Mouse (Mus musculus): Measurements from ENCODE around the gene Stra8. TPM values are rescaled to one million over a fixed set of nuclear protein-coding genes. Genes with fewer than 3 reads are reported as not detected.

Stra8 gene
- polyA plus RNA-seq (2012; rRNA removed), result 0.10 and 0.40 TPM in 2 replicates

DNA sequence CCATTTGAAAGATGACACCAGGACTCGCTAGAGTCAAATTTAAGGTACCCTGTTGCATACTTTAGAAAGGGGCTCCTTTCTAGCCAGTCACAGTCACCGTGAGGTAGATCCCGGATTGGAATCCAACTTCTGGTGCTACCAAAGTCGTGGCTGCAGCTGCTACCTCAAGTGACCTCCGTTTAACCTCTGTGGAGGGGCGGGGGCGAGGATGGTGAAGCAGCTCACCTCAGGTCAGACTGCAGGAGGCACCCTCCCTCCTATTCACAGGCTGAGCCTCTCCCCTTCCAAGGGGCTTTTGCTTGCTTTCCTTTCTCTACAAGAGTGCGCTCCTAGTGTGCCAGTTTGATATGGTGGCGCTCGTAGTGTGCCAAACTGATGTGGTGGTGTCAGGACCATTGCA, at the start of gene Stra8:
Stra8 (plus strand) TSS at position 208 of the 400 bp plus-strand sequence.
- H3K27ac ChIP-seq (ENCODE audit: control insufficient read depth, insufficient read depth, low read length), result no peak within 1 kb of the TSS
- no peaks in the 10 kb centered on the region for H3K4me1 ChIP-seq (replicated peaks; ENCODE audit: control insufficient read depth, insufficient read depth, low read length)
- H3K27me3 ChIP-seq (ENCODE audit: control insufficient read depth, insufficient read depth, low read length), result no peaks in the 10 kb centered on the region
- WGBS, result 82% methylated on average over 10 of the region's 10 CpGs
- DNase-seq, result no peak
- TF ChIP-seq POLR2A (IDR thresholded peaks at IDR 0.05; ENCODE audit: control insufficient read depth, extremely low read depth, insufficient read depth, low read length, poor library complexity) (no peak), CTCF (IDR thresholded peaks at IDR 0.05; ENCODE audit: borderline replicate concordance, control insufficient read depth, extremely low read depth, insufficient read depth, low read length, poor library complexity) (no peak)
- no peaks in the 10 kb centered on the region for H3K36me3 ChIP-seq (ENCODE audit: control insufficient read depth, insufficient read depth, low read length)
- no peak within 1 kb of the TSS for H3K4me3 ChIP-seq (ENCODE audit: control insufficient read depth, insufficient read depth, low read length)

DNA sequence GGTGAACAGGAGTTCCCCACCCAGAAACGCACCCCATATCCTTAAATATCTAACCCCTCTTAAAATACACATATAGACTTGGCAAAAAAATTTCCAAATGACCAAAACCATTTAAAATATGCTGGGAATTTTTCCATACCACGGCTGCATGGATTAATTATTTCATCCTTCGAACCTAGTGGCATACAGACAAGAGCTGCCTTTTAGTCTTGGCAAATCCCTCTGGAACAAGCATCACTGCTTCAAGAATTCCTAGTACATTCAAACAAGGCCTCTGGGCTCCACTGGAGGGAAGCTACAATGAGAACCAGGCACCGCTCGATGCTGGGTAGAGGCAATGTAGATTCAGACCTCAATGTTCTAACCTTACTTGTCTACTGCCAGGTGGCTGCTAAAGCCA, 49.2 kb upstream of the Stra8 start:
- TF ChIP-seq POLR2A (IDR thresholded peaks at IDR 0.05; ENCODE audit: control insufficient read depth, extremely low read depth, insufficient read depth, low read length, poor library complexity), result no peak
- TF ChIP-seq CTCF (IDR thresholded peaks at IDR 0.05; ENCODE audit: borderline replicate concordance, control insufficient read depth, extremely low read depth, insufficient read depth, low read length, poor library complexity), result no peak
- H3K27me3 ChIP-seq (ENCODE audit: control insufficient read depth, insufficient read depth, low read length), result no peaks in the 10 kb centered on the region
- peaks cover 43% of the 10 kb centered on the region for H3K4me1 ChIP-seq (replicated peaks; ENCODE audit: control insufficient read depth, insufficient read depth, low read length)
- no peak overlapping the region for H3K4me3 ChIP-seq (ENCODE audit: control insufficient read depth, insufficient read depth, low read length)
- no peak for DNase-seq
- WGBS, result 80% methylated on average over 5 of the region's 5 CpGs
- no peaks in the 10 kb centered on the region for H3K36me3 ChIP-seq (ENCODE audit: control insufficient read depth, insufficient read depth, low read length)
- no peak overlapping the region for H3K27ac ChIP-seq (ENCODE audit: control insufficient read depth, insufficient read depth, low read length)

DNA sequence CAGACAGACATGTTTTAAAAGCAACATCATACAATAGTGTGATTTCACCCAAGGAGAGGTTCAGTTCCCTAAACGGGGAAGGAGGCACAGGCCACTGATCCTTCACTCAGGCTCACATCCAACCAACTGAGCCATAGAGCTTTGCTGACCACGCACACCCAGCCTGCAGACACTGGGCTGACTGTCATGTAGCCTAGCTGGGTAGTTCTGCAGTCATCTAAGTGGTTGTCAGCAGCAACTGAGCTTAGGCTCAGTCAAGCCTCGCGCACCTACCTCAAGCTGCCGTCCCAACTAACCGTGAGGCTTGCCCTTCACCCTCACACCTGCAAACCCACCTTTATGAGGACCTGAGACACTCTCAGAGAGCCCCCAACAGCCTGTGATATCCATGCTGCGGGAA, 48.0 kb upstream of the Stra8 start:
- no peaks in the 10 kb centered on the region for H3K27me3 ChIP-seq (ENCODE audit: control insufficient read depth, insufficient read depth, low read length)
- DNase-seq, result no peak
- no peaks in the 10 kb centered on the region for H3K36me3 ChIP-seq (ENCODE audit: control insufficient read depth, insufficient read depth, low read length)
- TF ChIP-seq CTCF (IDR thresholded peaks at IDR 0.05; ENCODE audit: borderline replicate concordance, control insufficient read depth, extremely low read depth, insufficient read depth, low read length, poor library complexity) (no peak), POLR2A (IDR thresholded peaks at IDR 0.05; ENCODE audit: control insufficient read depth, extremely low read depth, insufficient read depth, low read length, poor library complexity) (no peak)
- H3K27ac ChIP-seq (ENCODE audit: control insufficient read depth, insufficient read depth, low read length), result no peak overlapping the region
- peaks cover 47% of the 10 kb centered on the region for H3K4me1 ChIP-seq (replicated peaks; ENCODE audit: control insufficient read depth, insufficient read depth, low read length)
- H3K4me3 ChIP-seq (ENCODE audit: control insufficient read depth, insufficient read depth, low read length), result no peak overlapping the region
- 87% methylated on average over 7 of the region's 7 CpGs for WGBS

DNA sequence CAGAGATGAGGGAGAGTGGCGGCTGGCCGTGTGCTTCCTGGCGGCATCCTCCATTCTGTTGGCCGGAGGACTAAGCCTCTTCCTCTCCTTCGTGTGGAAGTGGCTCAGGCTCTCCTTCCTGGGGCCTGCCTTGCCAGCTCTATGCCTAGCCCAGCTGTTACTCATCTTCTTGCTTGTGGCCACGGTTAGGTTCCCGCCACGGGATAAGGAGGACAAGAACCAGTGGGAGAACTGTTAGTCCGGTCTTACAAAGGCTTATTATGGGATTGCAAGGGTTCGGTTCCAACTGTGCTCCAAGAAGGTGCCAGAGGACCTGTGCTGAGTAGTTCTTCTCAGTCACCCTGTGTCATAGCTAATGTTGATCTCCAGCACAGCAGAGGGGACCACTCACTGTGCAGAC, 47.1 kb upstream of the Stra8 start:
- peaks cover 43% of the 10 kb centered on the region for H3K4me1 ChIP-seq (replicated peaks; ENCODE audit: control insufficient read depth, insufficient read depth, low read length)

DNA sequence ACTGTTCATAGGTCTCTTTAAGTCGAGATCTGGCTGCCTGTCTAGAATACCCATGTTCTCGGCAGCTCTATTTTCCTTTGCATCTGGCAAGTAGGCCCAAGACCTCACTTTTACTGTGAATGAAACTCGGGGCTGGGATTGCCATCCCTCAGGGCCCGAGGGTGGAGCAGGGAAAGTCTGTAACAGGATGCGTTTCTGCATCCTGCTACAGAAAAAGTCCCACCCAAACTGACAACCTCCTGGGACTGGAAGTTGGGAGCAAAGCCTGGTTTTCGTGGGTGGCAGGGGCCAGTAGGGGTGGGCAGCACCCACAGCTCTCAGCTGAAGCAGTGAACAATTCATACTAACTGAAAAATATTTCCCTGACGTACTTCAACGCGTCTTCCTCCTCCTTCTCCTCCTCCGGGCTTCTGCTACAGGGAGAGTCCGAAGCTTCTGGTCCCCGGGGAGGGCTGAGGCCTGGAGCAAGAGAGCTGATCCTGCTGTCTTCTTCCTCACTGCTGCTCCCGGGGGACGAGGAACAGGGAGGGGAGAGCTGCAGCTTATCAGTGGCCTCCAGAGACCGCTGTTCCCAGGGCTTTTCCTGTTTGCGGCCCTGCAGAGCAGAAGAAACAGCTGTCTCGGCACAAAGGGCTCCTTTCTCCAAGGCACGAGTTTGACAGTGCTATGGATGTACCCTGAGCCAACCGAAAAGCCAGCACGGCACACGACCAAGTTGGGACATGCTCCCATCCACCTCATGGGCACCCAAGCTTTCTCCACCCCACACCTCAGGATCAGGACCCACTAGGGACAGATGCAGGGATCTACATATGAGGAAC, 45.7 kb upstream of the Stra8 start:
- Histone ChIP-seq H3K27me3 (ENCODE audit: control insufficient read depth, insufficient read depth, low read length) (no peaks in the 10 kb centered on the region), H3K4me3 (ENCODE audit: control insufficient read depth, insufficient read depth, low read length) (no peak overlapping the region), H3K27ac (ENCODE audit: control insufficient read depth, insufficient read depth, low read length) (peak overlapping the region; percentile 88), H3K36me3 (ENCODE audit: control insufficient read depth, insufficient read depth, low read length) (no peaks in the 10 kb centered on the region), H3K4me1 (replicated peaks; ENCODE audit: control insufficient read depth, insufficient read depth, low read length) (peaks cover 43% of the 10 kb centered on the region)
- WGBS, result 40% methylated on average over 21 of the region's 21 CpGs
- TF ChIP-seq CTCF (IDR thresholded peaks at IDR 0.05; ENCODE audit: borderline replicate concordance, control insufficient read depth, extremely low read depth, insufficient read depth, low read length, poor library complexity) (no peak), POLR2A (IDR thresholded peaks at IDR 0.05; ENCODE audit: control insufficient read depth, extremely low read depth, insufficient read depth, low read length, poor library complexity) (no peak)
- DNase-seq, result no peak

More for the DNA sequence above, 47.1 kb upstream of the Stra8 start:
- no peak for DNase-seq
- whole genome bisulfite sequencing, result 92% methylated on average over 10 of the region's 10 CpGs
- TF ChIP-seq CTCF (IDR thresholded peaks at IDR 0.05; ENCODE audit: borderline replicate concordance, control insufficient read depth, extremely low read depth, insufficient read depth, low read length, poor library complexity) (no peak), POLR2A (IDR thresholded peaks at IDR 0.05; ENCODE audit: control insufficient read depth, extremely low read depth, insufficient read depth, low read length, poor library complexity) (no peak)
- Histone ChIP-seq H3K27ac (ENCODE audit: control insufficient read depth, insufficient read depth, low read length) (no peak overlapping the region), H3K36me3 (ENCODE audit: control insufficient read depth, insufficient read depth, low read length) (no peaks in the 10 kb centered on the region), H3K27me3 (ENCODE audit: control insufficient read depth, insufficient read depth, low read length) (no peaks in the 10 kb centered on the region), H3K4me3 (ENCODE audit: control insufficient read depth, insufficient read depth, low read length) (no peak overlapping the region)

DNA sequence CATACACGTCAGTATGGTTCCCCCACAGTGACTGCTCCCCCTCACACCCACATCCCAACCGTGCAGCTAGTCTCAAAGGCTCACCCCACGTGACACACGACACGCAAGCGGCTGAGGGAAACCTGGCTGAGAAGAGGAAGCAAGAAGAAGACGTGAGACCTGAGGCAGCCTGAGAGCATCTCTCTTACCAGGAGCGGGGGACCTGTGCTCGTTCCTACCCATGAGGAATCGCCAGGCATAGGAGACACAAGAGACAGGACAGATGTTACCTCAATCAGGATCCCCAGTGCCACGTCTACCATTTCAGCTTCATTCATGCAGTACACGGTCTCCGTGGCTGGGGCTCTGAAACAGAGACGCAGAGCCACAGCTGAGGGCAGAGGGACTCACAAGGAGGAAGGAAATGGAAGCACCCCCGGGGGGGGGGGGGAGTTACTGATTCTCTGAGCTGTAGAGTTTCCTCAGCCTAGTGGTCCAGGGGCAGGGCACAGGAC, 44.6 kb upstream of the Stra8 start:
- no peaks in the 10 kb centered on the region for H3K27me3 ChIP-seq (ENCODE audit: control insufficient read depth, insufficient read depth, low read length)
- 6% methylated on average over 15 of the region's 15 CpGs for WGBS
- peaks cover 38% of the 10 kb centered on the region for H3K4me1 ChIP-seq (replicated peaks; ENCODE audit: control insufficient read depth, insufficient read depth, low read length)
- DNase-seq, result peak; percentile 89
- TF ChIP-seq POLR2A (IDR thresholded peaks at IDR 0.05; ENCODE audit: control insufficient read depth, extremely low read depth, insufficient read depth, low read length, poor library complexity), result peak; percentile 39; the same call in 1 of the 2 replicates
- 0 out of 2 replicates have a peak, but pooled peaks have one; percentile 18 for TF ChIP-seq CTCF (IDR thresholded peaks at IDR 0.05; ENCODE audit: borderline replicate concordance, control insufficient read depth, extremely low read depth, insufficient read depth, low read length, poor library complexity)
- H3K27ac ChIP-seq (ENCODE audit: control insufficient read depth, insufficient read depth, low read length), result peak overlapping the region; percentile 88
- no peaks in the 10 kb centered on the region for H3K36me3 ChIP-seq (ENCODE audit: control insufficient read depth, insufficient read depth, low read length)
- H3K4me3 ChIP-seq (ENCODE audit: control insufficient read depth, insufficient read depth, low read length), result peak overlapping the region; percentile 38

All from thymus, adult 2 months (tissue).